Mouse (Mus musculus): ENCODE results near the gene Arntl. TPM values are rescaled to one million over a fixed set of nuclear protein-coding genes. Genes with fewer than 3 reads are reported as not detected.

The Arntl gene
- total RNA-seq, 1 experiment from 2014 or later, result 21.6 TPM

Other genes with a start within 250 kb of the Arntl start
- 73.9 and 74.3 TPM in 2 replicates for gene Btbd10, start 161.9 kb downstream of the Arntl start, total RNA-seq (2017)
- not detected in 2 replicates for gene Pth, start 181.1 kb downstream of the Arntl start, total RNA-seq (2017)